Mouse (Mus musculus) forebrain, postnatal 0 days (tissue): ENCODE data around the gene Anxa8. TPM values are rescaled to one million over a fixed set of nuclear protein-coding genes. Genes with fewer than 3 reads are reported as not detected.

Source experiments
- ATAC-seq: fragments of 200-750 bp; cut with Nextera tagmentation; 2 replicates; pipeline ENCODE4 v1.8.0; 2017; ENCODE audit warnings: mild to moderate bottlenecking, moderate library complexity
- DNase-seq: peaks from one replicate; pipeline ENCODE4 v3.0.0-alpha.2; 2015
- H3K27ac ChIP-seq: fragments of 300-500 bp; sonication (generic); 2 replicates; pipeline ENCODE4 v1.5.1; 2014; ENCODE audit warnings: low read depth, mild to moderate bottlenecking, antibody characterized with exemption, low read length, moderate library complexity, mixed read lengths
- H3K27me3 ChIP-seq: fragments of 300-500 bp; sonication (generic); 2 replicates; pipeline ENCODE4 v1.6.1; 2014; ENCODE audit warnings: mild to moderate bottlenecking, low read length, mixed read lengths; ENCODE audit not compliant: insufficient read depth
- H3K36me3 ChIP-seq: fragments of 300-500 bp; sonication (generic); 2 replicates; pipeline ENCODE4 v1.6.1; 2014; ENCODE audit warnings: mild to moderate bottlenecking, moderate library complexity; ENCODE audit not compliant: insufficient read depth
- H3K4me1 ChIP-seq: fragments of 300-500 bp; sonication (generic); 2 replicates; pipeline ENCODE4 v1.6.1; 2014; ENCODE audit warnings: antibody characterized with exemption; ENCODE audit not compliant: insufficient read depth
- H3K4me2 ChIP-seq: fragments of 300-500 bp; sonication (generic); 2 replicates; pipeline ENCODE4 v1.6.1; 2014; ENCODE audit warnings: low read depth, mild to moderate bottlenecking, moderate library complexity
- H3K4me3 ChIP-seq: fragments of 300-500 bp; sonication (generic); 2 replicates; pipeline ENCODE4 v1.5.1; 2014; ENCODE audit warnings: low read depth, low read length, mixed read lengths
- H3K9ac ChIP-seq: fragments of 300-500 bp; sonication (generic); 2 replicates; pipeline ENCODE4 v1.6.1; 2014; ENCODE audit warnings: mild to moderate bottlenecking
- H3K9me3 ChIP-seq: fragments of 300-500 bp; sonication (generic); 2 replicates; pipeline ENCODE4 v1.6.1; 2016; ENCODE audit warnings: low read length
- CTCF ChIP-seq: sonication (generic); IDR thresholded peaks from 2 replicates; pipeline ENCODE4 v1.5.1; 2016; ENCODE audit warnings: antibody characterized with exemption, control low read depth, low read depth
- WGBS: fragments of 180-500 bp; shearing (Covaris S2); extraction: QIAGEN DNeasy Blood & Tissue Kit; methylation state at CpG from one replicate; pipeline ENCODE4 v1.1.7; 2014; 5-methylcytosine and 5-hydroxymethylcytosine counted together
- polyA plus RNA-seq: library from polyadenylated mRNA; unstranded; fragments of >200 nt; fragmentation: Nextera tagmentation; extraction: Ambion mirVana; gene quantifications from 2 replicates; pipeline ENCODE4 v1.2.1, GENCODE M21; 2015
- total RNA-seq: library from RNA; depleted of rRNA; stranded (reverse); fragments of >200 nt; gene quantifications from 2 replicates; pipeline ENCODE4 v1.2.3, GENCODE M21; 2014

Anxa8 gene
- total and polyA plus RNA-seq, 2 experiments from 2014 or later = 0.14 to 0.63 TPM

DNA sequence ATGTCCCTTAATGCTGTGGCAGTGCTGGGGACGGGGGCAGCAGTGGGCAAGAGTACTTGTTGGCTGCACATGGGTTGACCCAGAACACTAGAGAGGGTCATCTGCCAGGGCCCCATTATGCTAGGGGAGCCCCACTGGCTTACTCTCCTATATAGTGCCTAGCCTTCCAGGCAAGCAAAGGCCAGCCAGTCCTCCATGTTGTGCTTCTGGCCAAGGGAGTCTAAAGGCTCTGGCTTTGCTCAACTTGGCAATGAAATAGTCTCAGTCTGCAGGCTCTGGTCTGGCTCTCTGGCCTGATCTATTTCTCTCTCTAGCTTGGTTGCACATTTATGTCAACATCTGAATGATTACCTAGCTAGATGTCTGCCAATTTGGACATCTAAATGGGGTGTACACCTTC is 7.1 kb downstream of the Anxa8 start:
- Histone ChIP-seq H3K9me3 (no peaks in the 10 kb centered on the region), H3K36me3 (no peaks in the 10 kb centered on the region), H3K4me2 (no peak overlapping the region), H3K4me1 (no peaks in the 10 kb centered on the region), H3K4me3 (no peak overlapping the region), H3K27ac (no peak overlapping the region), H3K9ac (no peak overlapping the region), H3K27me3 (no peaks in the 10 kb centered on the region)
- 100% methylated on average over 1 of the region's 1 CpGs for WGBS
- TF ChIP-seq CTCF = no peak
- ATAC-seq (no peak), DNase-seq (no peak)

DNA sequence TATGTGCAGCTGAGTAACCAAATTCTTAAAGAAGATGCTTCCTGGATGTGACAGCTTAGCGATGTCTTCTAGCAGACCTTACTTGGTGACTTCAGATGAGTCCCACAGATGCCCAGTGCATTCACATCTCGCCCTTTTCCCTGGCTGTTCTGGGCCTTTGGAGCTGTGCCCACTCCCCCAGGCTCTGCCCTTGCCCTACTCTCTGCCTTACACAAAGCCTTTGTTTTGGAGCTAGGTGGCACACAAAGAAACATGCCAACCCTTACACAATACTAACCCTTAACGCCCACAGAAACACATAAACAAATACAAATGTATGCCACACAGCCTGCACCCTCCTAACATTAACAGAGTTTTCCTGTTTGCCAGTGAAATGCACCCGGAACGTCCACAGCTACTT is 10.4 kb downstream of the Anxa8 start:
- Histone ChIP-seq H3K27me3 (no peaks in the 10 kb centered on the region), H3K4me1 (no peaks in the 10 kb centered on the region), H3K4me2 (no peak overlapping the region), H3K4me3 (no peak overlapping the region), H3K9ac (no peak overlapping the region), H3K36me3 (no peaks in the 10 kb centered on the region), H3K9me3 (no peaks in the 10 kb centered on the region), H3K27ac (no peak overlapping the region)
- DNase-seq (no peak), ATAC-seq (no peak)
- no peak for TF ChIP-seq CTCF
- WGBS = 55% methylated on average over 5 of the region's 5 CpGs

DNA sequence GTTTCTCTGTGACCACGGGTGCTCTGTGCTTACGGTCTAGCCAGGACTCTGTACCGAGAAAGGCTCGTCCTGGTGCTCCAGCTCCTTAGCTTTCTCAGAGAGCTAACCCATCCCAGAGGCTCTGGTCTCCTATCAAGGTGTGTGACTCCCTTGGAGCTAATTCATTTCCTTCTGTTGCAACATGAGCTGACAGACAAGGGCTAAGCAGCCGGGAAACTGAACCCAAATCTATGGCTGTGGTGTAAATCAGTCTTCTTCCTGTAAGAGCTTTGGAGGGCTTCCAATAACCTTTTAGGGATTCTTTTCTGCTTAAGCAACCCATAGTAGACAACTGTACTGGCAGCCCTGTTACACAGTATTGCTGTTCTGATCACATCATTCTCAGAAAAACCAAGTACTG is 16.8 kb downstream of the Anxa8 start, which contains the start of gene A630023A22Rik:
A630023A22Rik (minus strand) TSS at position 154 of the 400 bp plus-strand sequence.
- no peaks in the 10 kb centered on the region for H3K36me3 ChIP-seq
- no peaks in the 10 kb centered on the region for H3K4me1 ChIP-seq
- H3K9ac ChIP-seq = no peak within 1 kb of the TSS
- H3K27me3 ChIP-seq = no peaks in the 10 kb centered on the region
- WGBS = 82% methylated on average over 5 of the region's 5 CpGs
- no peaks in the 10 kb centered on the region for H3K9me3 ChIP-seq
- no peak within 1 kb of the TSS for H3K4me3 ChIP-seq
- ATAC-seq = no peak
- DNase-seq = no peak
- no peak within 1 kb of the TSS for H3K4me2 ChIP-seq
- no peak for TF ChIP-seq CTCF
- H3K27ac ChIP-seq = no peak within 1 kb of the TSS

DNA sequence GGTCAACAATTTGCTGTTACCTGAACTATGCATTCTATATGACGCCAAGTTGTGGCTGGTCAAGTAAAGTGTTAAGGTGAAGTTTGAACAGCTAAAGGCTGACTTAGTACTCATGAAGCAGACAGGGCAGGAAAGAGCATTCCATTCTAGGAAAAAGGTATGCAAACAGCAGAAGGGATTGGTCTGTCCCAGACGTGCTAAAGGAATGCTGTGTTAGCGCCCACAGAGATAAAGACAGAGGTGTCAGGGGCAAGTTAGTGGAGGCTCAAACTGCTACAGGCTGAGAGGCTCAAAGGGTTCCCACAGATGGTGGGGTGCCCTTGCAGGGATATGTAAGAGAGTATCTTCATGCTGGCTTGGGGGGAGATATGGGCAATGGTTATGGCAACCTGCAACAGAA is 18.1 kb downstream of the Anxa8 start:
- Histone ChIP-seq H3K9me3 (no peaks in the 10 kb centered on the region), H3K4me1 (no peaks in the 10 kb centered on the region), H3K36me3 (no peaks in the 10 kb centered on the region), H3K27ac (no peak overlapping the region), H3K4me3 (no peak overlapping the region), H3K4me2 (no peak overlapping the region), H3K9ac (no peak overlapping the region), H3K27me3 (no peaks in the 10 kb centered on the region)
- DNase-seq = no peak
- no peak for TF ChIP-seq CTCF
- ATAC-seq = no peak
- WGBS = 88% methylated on average over 3 of the region's 3 CpGs

DNA sequence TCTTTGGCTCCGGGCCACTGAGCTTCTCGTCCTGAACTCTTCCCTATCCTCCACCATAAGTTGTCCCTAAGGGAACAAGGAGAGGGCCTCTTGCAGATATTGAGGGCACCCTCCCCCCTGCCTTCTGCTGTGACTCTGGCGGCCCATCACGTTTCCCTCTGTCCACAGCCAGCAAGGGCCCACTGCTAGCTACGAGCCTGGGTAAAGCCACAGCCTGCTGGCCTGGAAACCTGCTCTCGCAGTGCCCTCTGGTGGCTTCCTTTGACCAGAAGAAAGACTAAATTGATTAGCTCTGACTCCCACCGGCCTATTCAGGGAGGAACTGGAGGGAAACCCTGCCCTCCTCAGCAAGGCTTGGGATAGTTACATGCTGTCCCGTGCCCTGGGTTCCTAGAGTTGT is 19.1 kb downstream of the Anxa8 start:
- Histone ChIP-seq H3K4me3 (no peak overlapping the region), H3K4me1 (no peaks in the 10 kb centered on the region), H3K4me2 (no peak overlapping the region), H3K36me3 (no peaks in the 10 kb centered on the region), H3K9me3 (no peaks in the 10 kb centered on the region), H3K27ac (no peak overlapping the region), H3K27me3 (no peaks in the 10 kb centered on the region), H3K9ac (no peak overlapping the region)
- peak; percentile 48 for ATAC-seq
- 25% methylated on average over 8 of the region's 8 CpGs for WGBS
- peak; percentile 31 for DNase-seq
- peak; percentile 67 for TF ChIP-seq CTCF

DNA sequence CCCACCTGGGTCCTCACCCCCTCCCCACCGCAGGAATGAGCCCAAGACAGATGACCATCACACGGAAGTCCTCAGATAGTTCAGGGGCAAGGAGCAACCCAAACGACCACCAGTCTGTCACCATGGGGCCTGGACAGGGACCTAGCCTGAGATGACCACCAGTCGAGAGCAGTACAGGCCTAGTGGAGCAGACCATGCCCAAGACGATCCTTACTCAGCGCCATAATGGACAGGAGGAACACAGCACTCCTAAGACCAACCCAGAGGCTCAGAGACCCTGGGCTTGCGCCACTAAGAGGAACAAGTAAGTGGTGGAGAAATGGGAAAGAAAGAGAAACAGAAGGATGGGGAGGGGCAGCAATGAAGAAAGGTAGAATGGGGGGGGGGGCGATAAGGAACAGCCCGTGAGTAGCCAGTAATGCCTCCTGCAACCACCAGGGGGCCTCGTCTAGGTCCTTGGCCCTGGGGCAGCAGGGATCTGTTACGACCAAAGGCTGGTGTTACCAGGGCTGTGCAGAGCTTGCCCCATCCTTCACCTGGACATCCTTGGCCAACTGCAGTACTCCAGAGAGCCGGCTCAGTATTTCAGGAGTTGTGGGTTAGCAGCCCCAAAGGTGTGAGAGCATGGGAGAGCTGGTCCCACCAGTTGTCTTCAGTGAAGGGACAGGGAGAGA is 20.7 kb downstream of the Anxa8 start:
- DNase-seq = no peak
- H3K27me3 ChIP-seq = no peaks in the 10 kb centered on the region
- no peak overlapping the region for H3K27ac ChIP-seq
- H3K36me3 ChIP-seq = no peaks in the 10 kb centered on the region
- no peak overlapping the region for H3K9ac ChIP-seq
- 55% methylated on average over 12 of the region's 12 CpGs for WGBS
- TF ChIP-seq CTCF = peak; percentile 55
- no peak overlapping the region for H3K4me3 ChIP-seq
- no peaks in the 10 kb centered on the region for H3K9me3 ChIP-seq
- H3K4me1 ChIP-seq = no peaks in the 10 kb centered on the region
- H3K4me2 ChIP-seq = no peak overlapping the region
- no peak for ATAC-seq

DNA sequence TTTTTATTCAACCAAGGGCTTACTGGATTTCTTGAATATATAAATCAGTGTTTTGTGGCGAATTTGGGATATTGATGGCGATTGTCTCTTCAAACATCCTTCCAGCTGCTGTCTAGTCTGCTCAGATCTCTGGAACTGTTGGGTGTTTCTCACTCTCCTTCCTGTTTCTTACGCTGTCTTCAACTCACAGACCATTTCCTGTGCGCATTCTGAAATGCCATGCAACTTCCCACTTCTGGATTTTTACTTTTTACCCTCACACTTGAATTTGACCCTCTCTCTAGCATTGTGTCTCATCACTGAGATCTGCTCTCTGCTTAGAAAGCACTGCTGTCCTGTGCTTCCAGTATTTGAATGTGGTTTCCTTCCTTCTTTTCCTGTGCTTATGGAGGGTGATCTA is 21.8 kb downstream of the Anxa8 start:
- DNase-seq (no peak), ATAC-seq (no peak)
- H3K27ac ChIP-seq = no peak overlapping the region
- 88% methylated on average over 4 of the region's 4 CpGs for WGBS
- no peaks in the 10 kb centered on the region for H3K36me3 ChIP-seq
- H3K4me1 ChIP-seq = no peaks in the 10 kb centered on the region
- no peaks in the 10 kb centered on the region for H3K9me3 ChIP-seq
- no peaks in the 10 kb centered on the region for H3K27me3 ChIP-seq
- TF ChIP-seq CTCF = no peak
- H3K4me3 ChIP-seq = no peak overlapping the region
- no peak overlapping the region for H3K4me2 ChIP-seq
- H3K9ac ChIP-seq = no peak overlapping the region
